Mouse (Mus musculus) hindbrain, postnatal 0 days (tissue): ENCODE measurements at regions not wholly inside any gene's neighbourhood (a gene's known extent, or its start where the extent isn't known, plus 50 kb on each side); places are given as distances from the start of the nearest gene placed in this dataset.
"Not testable (repeated sequence)": the region's sequence is repeated elsewhere in the genome, so short reads cannot be mapped to it uniquely, and the experiment has no call there.

Experiments used
- ATAC-seq: fragments of 200-750 bp; cut with Nextera tagmentation; 2 replicates; pipeline ENCODE4 v1.8.0; 2017; ENCODE audit warnings: mild to moderate bottlenecking, moderate TSS enrichment, moderate library complexity
- DNase-seq: peaks from one replicate; pipeline ENCODE4 v3.0.0-alpha.2; 2015; ENCODE audit warnings: low spot score
- H3K27ac ChIP-seq: fragments of 300-500 bp; sonication (generic); 2 replicates; pipeline ENCODE4 v1.5.1; 2014; ENCODE audit warnings: mild to moderate bottlenecking
- H3K27me3 ChIP-seq: fragments of 300-500 bp; sonication (generic); 2 replicates; pipeline ENCODE4 v1.6.1; 2014; ENCODE audit warnings: low read length, mixed read lengths; ENCODE audit not compliant: insufficient read depth
- H3K36me3 ChIP-seq: fragments of 300-500 bp; sonication (generic); 2 replicates; pipeline ENCODE4 v1.6.1; 2014; ENCODE audit warnings: low read length, mixed read lengths; ENCODE audit not compliant: insufficient read depth
- H3K4me1 ChIP-seq: fragments of 300-500 bp; sonication (generic); 2 replicates; pipeline ENCODE4 v1.6.1; 2014; ENCODE audit warnings: antibody characterized with exemption, low read length, mixed read lengths; ENCODE audit not compliant: insufficient read depth
- H3K4me2 ChIP-seq: fragments of 300-500 bp; sonication (generic); 2 replicates; pipeline ENCODE4 v1.6.1; 2014; ENCODE audit warnings: low read depth, mild to moderate bottlenecking, low read length, moderate library complexity, mixed read lengths
- H3K4me3 ChIP-seq: fragments of 300-500 bp; sonication (generic); 2 replicates; pipeline ENCODE4 v1.5.1; 2014; ENCODE audit warnings: low read length
- H3K9ac ChIP-seq: fragments of 300-500 bp; sonication (generic); replicated peaks from 2 replicates; pipeline ENCODE4 v1.6.1; 2014; ENCODE audit warnings: mild to moderate bottlenecking, low read length, moderate library complexity, mixed read lengths
- H3K9me3 ChIP-seq: fragments of 300-500 bp; sonication (generic); 2 replicates; pipeline ENCODE4 v1.6.1; 2016; ENCODE audit warnings: low read length, mixed read lengths
- CTCF ChIP-seq: IDR thresholded peaks from 2 replicates; pipeline ENCODE4 v1.5.1; 2016; ENCODE audit warnings: antibody characterized with exemption, control low read depth, low read depth
- WGBS: fragments of 180-500 bp; shearing (Covaris S2); extraction: QIAGEN DNeasy Blood & Tissue Kit; methylation state at CpG from one replicate; pipeline ENCODE4 v1.1.7; 2014; 5-methylcytosine and 5-hydroxymethylcytosine counted together

DNA sequence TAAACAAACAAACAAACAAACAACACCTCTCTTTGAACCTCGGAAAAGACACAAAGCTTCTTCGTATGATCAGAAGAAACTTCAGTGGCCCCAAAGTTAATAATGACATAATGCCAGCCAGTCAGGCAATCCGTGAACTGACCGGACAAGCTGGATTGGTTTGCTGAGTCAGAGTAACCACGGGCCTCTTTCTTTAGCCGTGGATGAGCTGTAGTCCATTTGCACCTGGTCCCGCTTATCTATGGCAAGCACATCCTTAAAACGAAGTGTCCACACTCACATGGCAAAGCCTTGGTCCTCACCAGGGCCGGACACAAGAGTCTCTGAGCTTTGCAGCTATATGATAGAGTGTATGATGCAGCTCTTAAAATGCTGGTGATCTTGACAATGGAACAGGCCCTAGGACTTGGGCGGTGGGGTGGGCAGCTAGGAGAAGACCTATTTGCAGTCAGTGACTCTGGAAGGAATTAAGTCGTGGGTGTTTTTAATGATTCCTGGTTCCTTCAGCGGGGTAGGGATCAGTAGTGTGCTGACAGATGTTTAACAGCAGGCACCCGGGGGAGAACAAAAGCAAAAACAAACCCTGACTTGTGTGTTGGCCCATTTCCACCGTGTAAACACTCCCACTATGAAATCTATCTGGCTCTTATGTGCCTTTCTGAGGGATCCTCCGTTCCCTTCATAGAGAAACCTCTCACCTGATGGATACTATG is 53.6 kb upstream of the Dyrk2 start:
- H3K4me3 ChIP-seq: no peak overlapping the region
- WGBS: 66% methylated on average over 15 of the region's 15 CpGs
- H3K4me1 ChIP-seq: no peaks in the 10 kb centered on the region
- H3K4me2 ChIP-seq: no peak overlapping the region
- H3K27me3 ChIP-seq: no peaks in the 10 kb centered on the region
- ATAC-seq (no peak), DNase-seq (no peak)
- no peaks in the 10 kb centered on the region for H3K9me3 ChIP-seq
- no peak overlapping the region for H3K9ac ChIP-seq
- H3K36me3 ChIP-seq: no peaks in the 10 kb centered on the region
- no peak for TF ChIP-seq CTCF
- no peak overlapping the region for H3K27ac ChIP-seq

DNA sequence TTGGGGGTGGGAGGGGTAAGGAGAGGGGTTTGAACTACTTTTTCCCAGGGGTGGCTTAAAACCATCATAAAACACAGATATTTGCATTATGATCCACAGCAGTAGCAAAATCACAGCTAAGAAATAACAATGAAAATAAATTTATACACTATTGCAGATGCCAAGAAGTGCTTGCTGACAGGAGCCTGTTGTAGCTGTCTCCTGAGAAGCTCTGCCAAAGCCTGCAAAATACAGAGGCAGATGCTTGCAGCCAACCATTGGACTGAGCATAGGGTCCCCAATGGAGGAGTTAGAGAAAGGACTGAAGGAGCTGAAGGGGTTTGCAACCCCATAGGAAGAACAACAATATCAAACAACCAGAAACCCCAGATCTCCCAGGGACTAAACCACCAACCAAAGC is 52.1 kb upstream of the Dyrk2 start:
- not testable (repeated sequence) for H3K4me1 ChIP-seq, ATAC-seq, H3K27ac ChIP-seq, H3K9ac ChIP-seq, H3K27me3 ChIP-seq, H3K4me3 ChIP-seq, H3K36me3 ChIP-seq, H3K9me3 ChIP-seq, DNase-seq, H3K4me2 ChIP-seq
